Mouse (Mus musculus) activated CD4-positive, CD25-positive, alpha-beta regulatory T cell, adult 4 months (primary cell): ENCODE measurements around the gene Gm21915. TPM values are rescaled to one million over a fixed set of nuclear protein-coding genes. Genes with fewer than 3 reads are reported as not detected.
A peak's percentile ranks its signal among the peaks of the same experiment; 100 is the strongest.

Experiments
- ATAC-seq: one replicate; pipeline ENCODE4 v1.8.0; 2017
- polyA plus RNA-seq, 2 experiments: library from polyadenylated mRNA; unstranded; fragments of 100-300 nt; shearing (Covaris generic); gene quantifications; one replicate each; pipeline ENCODE4 v1.2.1; 2017

Gm21915 gene
- polyA plus RNA-seq, result not detected

DNA sequence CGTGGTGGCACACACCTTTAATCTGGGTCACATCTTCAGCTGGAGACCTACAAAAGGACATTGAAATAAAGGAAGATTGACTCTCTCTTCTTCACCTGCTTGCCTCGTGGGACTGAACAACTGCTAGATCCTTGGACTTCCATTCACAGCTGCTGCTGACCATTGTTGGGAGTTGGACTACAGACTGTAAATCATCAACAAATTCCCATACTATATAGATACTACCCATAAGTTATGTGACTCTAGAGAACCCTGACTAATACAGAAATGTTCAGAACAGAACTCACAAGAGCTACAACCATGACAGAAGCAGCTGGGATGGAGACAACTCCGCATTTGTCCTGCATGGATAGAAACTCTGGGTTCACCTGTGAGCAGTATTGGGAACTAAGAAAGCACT, at the start of gene Gm21915:
Gene Gm21915, plus strand, starts transcription at position 301 of the 400 bp plus-strand sequence.
- ATAC-seq, result no peak

DNA sequence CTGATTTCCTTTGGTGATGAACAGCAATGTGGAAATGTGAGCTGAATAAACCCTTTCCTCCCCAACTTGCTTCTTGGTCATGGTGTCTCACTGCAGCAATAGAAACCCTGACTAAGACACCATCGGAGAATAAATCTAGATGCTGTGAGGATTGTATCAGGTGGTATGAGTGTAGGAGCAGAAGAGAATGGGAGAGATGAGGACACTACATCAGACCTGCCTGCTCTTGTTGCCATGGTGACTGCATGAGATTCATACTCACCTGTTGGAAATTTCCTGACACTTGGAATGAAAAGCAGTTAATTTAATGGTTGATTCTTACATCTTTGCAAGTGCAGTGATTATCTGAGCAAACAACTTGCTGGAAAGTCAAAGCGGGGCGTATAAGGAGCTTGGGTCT, 48.1 kb upstream of the Gm21915 start:
- ATAC-seq, result no peak

DNA sequence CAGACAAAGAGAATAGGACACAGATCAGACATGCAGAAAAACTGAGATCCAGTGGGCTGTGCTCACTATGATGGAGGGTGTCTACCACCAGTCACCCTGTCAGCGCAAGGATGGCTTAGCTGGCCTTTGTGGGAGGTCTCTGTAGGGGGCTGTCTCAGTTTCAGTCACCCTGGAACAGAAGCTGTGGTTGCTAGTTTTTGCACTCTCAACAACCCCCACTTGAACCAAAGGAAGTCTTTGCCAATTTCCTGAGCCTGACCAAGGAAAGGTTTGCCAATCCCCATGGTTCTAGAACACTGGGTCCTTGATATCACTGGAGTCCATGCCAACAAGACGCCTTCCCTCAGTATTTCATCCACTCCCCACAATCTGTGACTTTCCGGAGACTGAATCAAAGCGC, 47.6 kb upstream of the Gm21915 start:
- ATAC-seq, result no peak

DNA sequence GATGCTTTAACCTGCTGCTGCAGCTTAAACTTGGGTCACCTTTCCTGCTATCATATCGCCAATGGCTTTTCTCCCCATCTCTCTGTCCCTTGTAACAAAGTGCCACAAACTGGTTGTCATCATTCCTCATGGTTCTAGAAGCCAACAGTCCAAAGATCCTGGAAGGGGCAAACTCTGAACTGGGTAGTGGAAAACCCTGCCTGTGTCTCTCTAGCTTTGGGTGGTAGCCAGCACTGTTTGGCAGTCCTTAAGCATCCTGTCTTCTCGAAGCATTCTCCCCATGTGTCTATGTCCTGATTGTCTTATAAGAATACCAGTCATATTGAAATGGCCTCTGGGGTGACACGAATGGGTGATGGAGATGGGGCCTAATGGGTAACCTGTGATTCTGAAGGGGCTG, 45.1 kb upstream of the Gm21915 start:
- no peak for ATAC-seq

DNA sequence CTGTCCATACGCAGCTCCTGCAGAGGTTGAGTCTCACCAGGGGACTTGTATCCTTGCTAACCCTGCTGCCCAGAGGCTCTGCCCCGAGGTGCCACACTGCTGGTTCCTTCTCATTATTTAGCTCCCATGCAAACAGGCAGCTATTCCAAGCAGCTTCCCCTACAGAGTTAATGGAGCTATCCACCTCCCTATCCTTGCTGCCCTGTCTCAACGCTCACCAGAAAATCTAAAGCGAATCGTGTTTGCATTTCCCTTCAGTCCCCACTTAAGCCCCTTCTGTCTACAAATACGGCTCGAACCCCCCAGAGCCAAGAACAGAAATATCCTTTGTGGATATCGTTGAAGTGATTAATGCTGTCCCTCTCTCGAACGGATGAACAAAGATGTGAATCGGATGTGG, 43.8 kb upstream of the Gm21915 start:
- no peak for ATAC-seq

DNA sequence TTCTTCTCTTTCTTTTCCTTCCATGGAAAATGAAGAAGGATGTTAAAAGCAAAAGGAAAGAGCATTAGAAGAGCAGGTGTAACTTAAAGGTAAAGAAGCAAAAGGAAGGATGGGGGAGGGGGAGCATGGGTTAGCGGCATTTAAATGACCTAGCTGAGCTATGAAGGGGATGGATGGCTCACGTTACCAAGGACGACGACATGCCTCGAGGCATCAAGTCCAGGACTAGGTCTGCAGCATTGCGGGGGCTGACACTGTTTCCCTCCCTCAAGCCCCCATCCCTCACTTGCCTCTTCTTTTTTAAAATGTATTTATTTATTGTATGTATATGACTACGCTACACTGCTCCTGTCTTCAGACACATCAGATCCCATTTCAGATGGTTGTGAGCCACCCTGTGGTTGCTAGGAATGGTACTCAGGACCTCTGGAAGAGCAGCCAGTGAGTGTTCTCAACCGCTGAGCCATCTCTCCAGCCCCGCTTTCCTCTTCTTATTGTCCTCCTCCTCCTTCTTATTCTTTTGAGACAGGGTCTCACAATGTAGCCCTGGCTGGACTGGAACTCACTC, 43.2 kb upstream of the Gm21915 start:
- ATAC-seq, result no peak

DNA sequence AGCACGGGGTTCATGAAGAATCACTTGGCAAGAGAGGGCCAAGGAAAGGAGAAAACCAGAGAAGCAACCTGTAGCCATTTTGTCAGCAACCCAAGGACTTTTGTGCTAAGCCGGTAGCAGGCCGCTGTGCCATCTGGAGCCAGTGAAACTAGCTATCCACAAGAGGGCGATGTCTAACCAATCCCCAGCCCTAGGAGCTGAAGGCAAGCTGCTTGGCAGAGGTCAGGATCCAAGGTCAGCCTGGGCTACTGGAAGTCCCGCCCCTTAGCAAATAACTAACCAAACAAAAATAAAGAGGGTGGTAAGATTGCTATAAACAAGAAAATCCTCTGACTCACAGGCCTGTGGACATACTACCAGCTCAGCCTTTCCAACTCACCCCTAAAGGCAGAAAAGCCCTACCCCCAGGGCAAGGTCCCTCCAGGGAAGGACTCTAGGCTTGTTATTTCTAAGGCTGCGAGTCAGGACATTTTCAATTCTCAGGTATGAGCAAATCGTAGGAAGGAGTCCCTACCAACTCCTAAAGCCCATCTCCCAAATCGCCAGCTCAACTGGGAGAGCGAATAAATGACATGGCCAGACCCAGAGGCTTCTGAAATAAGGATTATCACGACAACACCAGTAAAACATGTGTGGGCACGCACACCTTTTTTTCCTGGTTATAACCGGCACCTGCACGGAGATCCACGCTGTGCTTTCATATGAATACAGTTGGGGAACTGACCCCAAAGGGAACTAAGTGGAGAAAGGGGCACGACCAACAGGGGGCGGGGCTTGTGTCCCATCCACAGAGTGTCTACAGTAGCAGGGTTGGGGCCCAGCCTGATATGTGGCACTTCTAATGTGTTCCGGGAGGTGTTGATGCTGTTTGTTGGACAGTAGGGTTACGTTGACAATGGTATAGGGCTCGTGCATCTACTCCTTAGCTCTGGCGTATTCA, 42.0 kb upstream of the Gm21915 start:
- no peak for ATAC-seq

DNA sequence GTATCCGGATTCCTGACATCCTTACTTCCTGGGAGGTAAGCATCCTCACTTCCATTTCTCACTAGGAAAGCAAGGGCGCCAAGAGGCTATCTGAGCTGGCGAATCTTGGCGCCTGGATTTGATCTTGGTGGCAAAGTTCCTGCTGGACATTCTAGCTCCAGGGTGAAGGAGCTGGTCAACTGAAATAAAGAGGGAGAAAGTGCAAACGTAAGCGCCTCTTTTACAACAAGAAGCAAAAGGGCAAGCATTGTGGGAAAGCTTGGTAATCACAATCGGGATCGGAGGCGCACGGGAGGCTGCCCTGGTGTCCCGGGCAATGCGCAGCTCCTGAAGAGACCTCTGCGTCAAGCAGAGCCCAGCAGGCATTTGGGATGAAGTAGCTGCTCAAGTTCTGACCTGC, 41.0 kb upstream of the Gm21915 start:
- no peak for ATAC-seq

DNA sequence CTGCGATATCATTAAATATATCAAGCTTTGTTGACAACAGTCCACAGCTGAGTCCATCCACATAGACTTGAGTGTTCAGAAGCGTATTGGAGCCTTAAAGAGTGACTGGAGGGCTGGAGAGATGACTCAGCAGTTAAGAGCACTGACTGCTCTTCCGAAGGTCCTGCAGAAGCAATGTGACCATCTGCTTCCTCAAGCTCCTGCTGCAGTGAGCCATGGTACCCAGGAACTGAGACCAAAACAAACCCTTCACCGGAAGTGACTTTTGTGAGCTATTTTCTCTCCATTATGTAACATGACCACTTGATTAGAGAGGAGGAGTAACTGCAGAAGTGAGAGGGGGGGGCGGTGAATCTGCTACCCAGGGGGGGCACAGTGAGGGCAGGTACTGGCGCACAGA, 39.3 kb upstream of the Gm21915 start:
- no peak for ATAC-seq

DNA sequence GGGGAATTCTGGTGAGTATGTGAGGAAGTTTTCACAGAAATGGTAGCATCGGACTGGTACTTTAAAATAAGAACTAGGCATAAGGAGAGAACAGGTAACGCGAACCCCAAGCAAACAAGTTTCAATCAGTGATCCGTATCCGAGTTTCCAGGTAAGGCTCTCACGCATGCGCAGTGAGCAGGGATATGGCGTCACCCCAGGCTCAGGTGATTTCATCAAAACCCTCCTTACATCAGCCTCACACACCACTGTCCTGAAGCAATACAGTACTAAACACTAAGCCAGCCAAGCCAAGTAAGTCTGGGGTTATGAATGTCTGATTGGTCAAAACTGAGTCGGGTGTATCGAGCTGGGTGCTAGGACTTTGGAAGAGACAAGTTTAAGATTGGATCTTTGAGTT, 38.9 kb upstream of the Gm21915 start:
- no peak for ATAC-seq

DNA sequence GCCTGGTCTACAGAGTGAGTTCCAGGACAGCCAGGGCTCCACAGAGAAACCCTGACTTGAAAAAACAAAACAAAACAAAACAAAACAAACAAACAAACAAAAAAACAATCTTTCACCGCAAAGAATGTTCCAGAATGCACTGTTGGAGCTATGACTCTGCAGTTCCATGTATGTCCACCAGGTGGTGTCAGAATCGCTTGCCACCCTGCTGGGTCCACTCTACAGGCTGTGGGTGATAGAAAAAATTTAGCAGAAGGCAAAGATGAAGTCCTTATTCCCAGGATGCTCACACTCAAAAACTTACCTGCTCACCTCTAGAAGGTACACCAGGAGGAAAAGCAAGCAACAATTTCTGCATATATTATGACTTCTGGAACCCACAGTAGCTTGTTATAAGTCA, 34.4 kb upstream of the Gm21915 start:
- ATAC-seq, result peak; percentile 71

DNA sequence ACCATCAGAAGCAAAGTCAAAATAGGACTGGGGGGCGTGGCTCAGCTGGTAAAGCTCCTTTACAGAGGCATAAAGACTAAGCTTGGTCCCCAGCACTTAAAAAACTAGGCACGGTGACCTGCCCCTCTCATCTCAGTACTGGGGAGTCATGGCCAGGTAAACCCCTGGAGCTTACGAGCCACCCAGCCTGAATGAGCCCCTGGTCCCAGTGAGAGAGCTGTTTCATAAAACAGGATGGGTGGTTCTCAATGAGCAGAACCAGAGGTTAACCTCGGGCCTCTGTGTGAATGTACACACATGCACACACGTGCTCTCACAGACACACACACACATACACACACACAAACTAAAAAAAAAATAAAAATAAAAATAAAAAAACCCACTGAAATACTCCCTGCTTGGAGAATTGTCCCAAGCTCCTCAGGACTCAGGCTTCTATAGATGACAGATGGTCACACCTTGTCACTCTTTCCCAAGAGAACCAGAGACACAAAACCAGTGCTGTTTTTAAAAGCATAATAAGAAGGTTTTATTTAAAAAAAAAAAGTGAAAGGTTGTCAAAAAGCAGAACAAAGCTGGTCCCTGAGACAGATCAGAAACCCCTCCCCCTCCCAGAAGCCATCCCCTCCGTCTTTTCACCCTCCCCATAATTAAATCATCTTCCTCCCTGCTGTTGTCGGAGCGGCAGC, 32.6 kb upstream of the Gm21915 start:
- ATAC-seq, result no peak

DNA sequence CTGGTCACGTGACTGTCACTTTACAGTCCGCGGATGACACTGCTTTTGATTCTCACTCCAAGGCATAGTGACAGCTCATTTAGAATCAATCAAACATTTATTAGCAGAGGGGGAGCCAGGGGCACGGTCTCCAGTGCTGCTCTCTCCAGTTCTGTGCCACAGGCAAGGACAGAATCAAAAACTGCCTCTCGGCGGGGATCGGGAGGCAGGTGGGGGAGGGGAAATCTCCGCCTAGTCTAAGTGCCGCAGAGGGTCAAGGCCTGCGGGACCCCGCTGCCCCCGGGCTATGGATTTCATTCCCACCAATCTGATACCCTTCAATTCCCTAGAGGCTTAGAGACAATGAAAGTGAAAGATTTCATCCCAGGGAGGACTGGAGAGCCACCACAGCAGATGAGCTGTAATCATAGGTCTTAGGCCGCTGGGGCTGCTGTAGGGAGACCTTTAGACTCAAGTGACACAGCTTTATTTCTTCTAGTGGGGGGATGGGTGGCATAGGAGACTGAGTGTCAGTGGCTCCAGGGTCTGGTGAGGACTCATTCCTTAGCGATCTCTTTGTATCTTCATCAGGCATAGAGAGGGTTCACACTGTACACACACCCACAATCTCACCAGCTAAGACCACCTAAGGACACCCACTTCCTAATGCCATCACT, 31.9 kb upstream of the Gm21915 start:
- no peak for ATAC-seq

DNA sequence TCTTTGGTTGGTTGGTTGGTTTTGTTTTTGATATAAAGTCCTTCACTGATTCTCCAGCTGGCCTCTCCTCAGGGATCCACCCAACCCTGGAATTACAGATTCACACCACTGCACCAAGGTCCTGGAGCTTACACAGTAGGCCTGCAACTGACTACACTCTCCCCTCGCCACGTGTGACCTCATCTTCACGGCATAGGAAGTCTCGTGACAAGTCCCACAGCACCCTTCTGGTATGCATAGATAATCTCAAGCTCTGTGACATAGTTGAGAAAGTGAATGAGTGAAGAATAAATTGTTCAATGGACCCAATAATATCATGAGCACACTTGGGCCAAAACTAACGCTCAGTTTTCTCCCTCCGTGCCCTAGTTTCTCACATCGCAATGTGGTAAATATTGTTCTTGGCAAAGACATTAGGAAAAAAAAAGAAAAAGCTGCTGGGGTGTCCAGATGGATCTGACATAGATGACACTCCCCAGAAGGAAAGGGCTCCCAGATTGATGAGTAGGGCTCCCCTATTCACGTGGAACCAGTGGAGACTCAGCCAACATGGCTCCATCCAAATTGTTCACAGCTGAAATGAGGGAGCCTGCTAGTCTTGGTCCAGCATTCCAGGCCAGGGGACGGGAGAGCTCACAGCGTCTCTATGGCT, 30.8 kb upstream of the Gm21915 start:
- no peak for ATAC-seq

DNA sequence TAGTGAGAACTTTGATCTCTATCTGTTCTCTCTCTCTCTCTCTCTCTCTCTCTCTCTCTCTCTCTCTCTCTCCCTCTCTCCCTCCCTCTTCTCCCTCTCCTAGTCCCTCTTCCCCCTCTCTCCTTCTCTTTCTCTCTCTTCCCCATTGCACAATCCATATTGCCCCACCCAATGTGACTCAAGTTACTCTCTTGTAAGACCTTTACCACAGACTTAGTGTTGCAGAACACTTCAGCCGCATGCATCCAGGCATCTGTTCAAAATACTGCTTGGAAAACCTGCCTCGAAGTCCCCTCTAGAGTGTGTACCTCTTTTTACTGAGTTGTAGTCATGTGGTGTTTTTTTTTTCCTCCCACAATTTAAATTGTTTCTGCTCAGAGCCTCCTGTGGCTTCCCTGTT, 29.1 kb upstream of the Gm21915 start:
- ATAC-seq, result no peak

DNA sequence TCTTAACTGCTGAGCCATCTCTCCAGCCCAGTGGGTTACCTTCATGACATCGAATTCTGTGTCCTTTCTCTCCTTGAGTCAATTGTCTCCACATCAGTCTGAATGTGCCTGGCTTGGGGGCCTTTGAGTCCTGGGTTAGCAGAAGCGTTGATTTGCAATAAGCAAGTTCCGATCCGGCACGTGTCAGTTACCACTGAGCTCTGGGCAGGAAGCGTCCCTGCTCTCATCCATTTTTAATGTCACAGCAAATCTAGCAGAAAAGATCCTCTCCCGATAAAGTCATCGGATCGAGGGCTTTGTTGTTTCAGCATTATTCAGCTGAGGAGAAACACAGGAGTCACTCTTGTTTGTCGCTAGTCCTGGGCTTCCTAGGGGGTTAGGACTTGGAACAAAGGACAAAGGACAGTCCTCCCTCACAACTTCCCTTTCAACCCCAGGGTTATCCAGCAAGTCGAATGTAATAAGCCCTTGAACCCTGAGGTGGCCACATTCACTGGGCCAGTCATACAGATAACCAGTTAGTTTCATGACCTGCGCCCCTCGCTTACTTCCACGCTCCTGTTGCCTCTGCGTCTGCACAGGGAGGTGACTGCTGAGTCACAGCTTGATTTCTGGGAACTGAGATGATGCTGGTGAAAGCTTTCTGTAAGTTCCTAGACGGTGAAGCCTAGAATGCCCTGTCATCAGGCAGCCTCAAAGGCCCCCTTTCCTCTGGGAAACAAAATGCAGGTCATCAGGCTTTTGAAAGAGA, 27.8 kb upstream of the Gm21915 start:
- no peak for ATAC-seq

DNA sequence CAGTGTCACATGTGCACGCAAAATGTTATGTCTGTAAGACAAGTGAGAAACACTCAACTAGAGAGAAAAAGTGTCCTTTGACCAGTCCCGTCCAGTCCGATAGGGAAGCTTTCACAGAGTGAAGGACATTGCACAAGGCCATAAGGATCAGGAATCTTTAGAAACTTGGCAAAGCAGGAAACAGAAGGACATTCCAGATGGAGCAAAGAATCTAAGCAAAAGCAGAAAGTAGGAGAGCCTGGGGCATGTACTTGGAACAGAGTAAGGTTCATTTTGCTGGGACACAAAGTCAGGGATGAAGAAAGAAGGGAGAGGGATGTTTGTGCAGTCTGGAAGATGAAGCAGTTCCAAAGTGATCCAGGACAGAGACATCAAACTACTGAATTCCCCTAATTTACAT, 21.0 kb upstream of the Gm21915 start:
- ATAC-seq, result no peak

DNA sequence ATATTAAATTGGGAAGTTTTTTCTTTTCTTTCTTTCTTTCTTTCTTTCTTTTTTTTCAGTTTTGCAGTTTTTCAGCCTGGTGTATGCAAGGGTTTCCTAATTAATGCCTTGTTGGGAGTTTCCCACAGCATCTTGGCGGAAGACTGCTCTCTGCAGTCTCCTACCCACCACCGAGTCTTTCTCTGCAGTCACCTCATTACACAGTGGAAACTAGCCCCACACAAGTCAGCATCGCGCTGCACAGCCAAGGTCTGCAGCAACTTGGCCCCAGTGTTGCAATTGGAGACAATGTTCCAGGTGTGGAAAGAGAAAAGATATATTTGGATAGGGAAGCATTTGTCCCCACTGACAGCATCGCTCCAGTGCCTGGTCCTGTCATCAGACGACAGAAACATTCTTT, 20.4 kb upstream of the Gm21915 start:
- ATAC-seq, result no peak

DNA sequence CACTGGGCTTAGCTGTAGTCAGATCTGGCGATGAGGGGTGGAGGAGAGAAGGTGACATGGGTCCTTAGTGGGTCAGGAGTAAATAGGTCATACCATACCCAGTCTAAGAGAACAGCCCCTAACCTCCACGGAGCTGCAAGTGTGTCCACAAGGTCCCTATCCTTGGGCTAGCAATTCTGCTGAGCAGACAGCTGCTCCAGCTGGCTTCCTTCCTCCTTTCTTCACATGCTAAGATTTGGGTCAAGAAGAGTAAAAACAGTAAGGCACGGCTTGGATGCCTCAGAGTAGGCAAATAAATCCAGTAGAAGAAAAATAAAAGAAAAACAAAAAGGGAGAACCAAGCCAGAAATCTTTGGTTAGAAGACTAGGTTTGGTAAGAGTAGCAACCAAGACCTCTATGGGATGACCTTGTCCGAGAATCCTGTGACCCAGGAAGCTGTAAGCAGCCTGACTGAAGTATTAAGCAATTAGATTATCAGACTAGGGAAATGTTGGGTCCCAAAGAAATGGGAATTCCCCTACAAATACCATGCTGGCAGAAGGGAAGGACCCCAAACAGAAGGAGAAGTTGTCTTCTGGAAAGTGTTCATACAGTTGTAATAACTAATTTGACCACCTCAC, 19.1 kb upstream of the Gm21915 start:
- no peak for ATAC-seq

DNA sequence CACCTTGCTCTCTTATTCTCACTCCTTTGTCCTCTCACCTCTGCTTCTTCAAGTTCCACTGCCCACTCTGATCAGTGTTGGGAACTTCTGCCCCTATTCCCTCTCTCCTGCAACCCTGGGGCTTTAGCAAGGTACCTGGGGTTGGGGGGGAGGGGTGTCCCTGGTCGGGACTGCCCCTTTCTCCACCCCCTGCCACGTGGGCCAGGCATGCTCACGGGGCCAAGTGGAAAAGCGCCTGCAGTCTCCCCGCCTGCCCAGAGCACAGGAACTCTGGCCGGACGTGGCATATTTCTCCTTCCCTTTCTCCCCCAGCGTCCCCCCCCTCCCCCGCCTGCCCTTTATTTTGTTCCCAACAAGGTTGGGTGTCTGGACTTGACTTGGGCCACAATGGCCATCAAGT, 17.7 kb upstream of the Gm21915 start:
- no peak for ATAC-seq

DNA sequence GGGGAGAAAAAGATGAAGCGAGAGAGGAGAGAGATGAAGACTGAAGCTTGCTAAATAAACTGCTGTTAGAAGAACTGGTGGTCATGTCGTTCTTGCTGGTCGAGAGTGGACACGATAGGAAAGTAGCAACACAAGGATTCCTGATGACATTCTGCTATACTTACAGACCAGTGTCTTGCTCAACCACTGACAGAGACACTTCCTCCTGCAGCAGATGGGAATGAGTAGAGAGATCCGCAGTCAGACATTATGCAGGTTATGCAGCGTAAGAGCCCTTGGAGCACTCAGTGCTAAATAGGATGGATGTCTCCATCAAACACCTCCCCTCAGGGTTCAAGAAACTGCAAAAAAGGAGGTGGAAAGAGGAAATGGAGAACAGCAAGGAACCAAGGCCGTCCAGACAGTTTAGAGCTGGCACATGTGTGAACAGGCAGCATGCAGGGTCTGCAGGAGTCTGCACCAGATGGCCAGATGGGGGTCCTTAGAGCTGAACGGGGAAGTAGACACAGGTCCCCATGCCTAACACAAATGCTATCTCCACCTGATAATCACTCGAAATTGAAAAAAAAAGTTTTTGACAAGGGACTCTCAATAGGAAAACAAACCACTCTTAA, 4.1 kb upstream of the Gm21915 start:
- ATAC-seq, result no peak
